Mouse (Mus musculus) kidney, postnatal 25 days (tissue): ENCODE measurements at regions not wholly inside any gene's neighbourhood (a gene's known extent, or its start where the extent isn't known, plus 50 kb on each side); places are given as distances from the start of the nearest gene placed in this dataset.

Source experiments
- DNase-seq, 2 experiments: peaks; one replicate each; pipeline ENCODE4 v3.0.0; 2021; ENCODE audit warnings: mixed read lengths in 2 of 2

DNA sequence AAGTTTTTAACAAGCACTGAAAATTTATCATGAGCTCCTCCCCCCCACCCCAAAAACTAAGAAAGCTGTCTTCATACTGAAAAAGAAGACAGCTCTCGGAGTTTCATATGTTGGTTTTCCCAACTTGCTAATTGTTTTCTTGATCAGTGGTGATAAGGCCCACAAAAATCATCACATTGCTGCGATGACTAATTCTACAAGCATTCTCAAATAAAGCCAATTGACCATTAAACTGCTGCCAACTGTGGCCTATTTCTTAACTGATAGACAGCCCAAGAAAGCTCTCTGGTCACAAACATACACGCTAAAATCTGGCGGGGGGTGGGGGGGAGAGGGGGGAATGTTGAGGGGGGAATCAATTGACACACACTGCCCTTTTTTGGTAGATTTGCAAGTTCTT lies 345.0 kb upstream of the Acvr2a start:
- DNase-seq: no peak

DNA sequence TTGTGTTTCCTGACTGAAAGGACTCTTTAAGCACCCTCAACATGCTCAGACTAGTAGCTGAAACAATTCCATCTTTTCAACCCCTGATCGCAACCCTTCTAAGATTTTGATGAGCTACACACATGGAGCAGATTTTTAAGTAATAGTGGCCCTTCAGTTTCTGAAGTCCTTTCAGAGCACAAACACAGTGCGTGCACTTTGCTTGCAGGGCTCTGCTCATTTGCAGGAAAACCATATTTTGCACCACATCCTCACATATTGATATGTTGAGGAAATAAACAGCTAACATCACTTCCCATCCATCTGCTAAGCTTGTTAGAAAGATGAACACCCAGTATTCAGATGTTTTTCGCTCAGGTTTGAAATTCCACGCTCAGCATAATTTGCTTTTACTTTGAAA lies 344.6 kb upstream of the Acvr2a start:
- no peak for DNase-seq

DNA sequence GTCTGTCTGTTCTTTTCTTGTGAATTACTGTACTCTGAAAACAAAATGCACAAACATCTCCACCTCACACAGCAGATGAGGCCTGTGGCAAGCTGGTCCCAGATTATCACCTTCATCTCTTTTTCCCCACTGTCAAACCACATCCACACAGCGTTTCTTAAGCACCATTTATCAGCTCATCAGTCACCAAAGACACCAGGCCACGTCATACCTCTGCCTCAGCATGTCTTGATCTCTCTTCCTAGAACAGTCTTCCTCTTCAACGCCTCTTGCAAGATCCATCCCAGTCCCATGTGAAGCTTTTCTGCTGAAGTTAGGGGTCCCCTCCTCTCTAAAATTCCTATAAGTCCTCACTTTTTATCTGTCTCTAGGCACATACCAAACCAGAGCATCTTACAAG lies 340.8 kb upstream of the Acvr2a start:
- no peak for DNase-seq

DNA sequence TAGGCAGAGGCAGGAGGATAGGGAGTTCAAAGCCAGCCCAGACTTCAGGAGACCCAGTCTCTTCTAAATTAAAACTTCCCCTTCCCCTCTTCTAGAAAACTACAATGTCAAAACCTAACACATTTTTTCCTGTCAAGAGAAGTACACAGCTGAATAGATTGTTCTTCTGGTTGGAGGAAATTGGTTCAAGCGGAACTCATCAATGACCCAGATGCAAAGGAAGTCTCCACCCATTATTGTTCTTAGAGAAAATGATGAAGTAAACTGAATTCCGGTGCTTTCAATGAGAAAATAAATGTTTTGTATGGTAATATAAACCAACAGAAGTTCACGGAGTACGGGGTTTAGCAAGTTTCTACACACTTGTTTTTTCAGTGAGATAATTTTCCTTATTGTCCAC lies 339.3 kb upstream of the Acvr2a start:
- no peak for DNase-seq

DNA sequence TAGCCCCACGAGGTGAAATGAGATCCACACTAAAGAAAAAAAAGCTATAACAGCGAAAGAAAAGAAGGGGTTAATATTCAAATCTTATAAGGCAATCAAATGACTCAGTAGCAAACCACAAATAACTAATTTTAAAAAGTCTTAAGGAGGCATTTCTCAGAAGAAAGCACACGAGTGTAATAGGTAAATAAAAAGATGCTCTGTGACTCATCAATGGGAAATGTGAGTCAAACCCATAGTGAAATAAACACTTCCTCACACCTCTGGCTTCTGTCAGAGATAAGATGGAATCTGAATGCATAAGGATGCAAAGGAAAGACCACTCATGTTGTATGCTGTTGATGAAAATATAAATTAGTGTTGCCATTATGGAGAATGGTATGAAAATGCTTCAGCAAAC lies 337.1 kb upstream of the Acvr2a start:
- DNase-seq: no peak

DNA sequence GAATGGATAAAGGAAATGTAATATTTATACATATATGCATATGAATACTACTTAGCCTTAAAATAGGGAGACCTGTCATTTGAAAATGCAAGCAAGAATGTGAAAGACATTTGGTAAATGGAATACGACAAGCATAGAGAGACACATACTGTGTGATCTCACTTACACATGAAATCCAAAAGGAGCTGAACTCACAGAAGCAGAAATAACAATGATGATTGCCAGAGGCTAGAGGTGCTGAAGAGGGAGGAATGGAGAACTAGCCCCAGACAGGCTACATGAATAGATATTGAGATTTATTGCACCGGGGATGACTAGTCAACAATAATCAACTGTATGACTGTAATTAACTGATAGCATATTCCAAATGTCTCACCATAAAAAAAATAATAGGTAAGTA lies 336.6 kb upstream of the Acvr2a start:
- DNase-seq: no peak

DNA sequence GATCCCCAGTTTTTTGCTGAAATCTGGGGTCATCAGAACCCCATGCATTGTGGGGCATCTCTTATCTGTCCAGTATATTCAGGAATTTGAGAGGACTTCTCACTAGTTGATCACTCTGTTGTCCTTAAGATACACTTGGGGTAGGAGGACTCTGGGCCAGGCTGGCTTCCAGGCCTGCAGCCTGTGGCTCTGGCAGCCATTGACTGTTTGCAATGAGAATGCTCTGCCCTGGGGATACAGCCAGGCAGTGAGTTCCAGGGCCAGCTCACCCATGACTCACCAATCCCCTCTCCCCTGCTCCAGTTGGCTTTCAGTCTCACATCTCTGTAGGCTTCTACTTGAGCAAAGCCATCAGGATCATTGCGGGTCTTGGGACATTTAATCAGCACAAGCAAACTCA lies 334.3 kb upstream of the Acvr2a start:
- no peak for DNase-seq

DNA sequence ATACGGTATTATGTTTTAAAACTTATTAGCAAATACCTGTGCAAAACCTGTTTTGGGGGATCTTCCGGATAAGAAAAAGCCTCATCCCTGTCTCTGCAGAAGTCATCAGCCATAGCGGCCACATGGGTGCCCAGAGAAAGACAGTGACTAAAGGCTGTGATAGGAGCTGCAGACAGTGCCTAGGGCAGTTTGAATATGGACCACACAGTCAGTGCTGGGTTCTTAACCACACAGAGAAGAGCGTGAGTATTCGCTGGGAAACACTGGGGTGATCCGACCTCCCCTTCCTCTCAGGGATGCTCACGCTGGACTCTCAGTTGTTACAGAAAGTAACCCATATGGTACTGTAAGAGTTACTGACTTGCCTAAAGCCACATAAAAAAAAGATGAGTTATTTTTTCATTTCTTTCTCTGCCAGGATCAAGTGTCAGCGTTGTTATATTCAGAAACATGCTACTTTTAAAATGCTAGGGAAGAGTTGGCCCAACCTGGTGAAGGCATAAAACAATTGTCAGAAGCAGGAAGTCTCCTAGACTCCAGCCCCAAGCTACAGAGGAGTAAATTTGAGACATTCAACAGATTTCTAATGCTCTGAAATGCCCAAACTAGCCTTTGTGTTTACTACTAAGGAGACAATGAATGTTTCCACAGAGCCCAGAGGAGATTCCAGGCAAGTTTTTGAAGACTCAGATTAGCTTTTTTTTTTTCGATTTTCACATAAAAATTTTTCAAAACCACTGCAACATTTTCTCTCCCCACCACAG lies 333.3 kb upstream of the Acvr2a start:
- no peak for DNase-seq

DNA sequence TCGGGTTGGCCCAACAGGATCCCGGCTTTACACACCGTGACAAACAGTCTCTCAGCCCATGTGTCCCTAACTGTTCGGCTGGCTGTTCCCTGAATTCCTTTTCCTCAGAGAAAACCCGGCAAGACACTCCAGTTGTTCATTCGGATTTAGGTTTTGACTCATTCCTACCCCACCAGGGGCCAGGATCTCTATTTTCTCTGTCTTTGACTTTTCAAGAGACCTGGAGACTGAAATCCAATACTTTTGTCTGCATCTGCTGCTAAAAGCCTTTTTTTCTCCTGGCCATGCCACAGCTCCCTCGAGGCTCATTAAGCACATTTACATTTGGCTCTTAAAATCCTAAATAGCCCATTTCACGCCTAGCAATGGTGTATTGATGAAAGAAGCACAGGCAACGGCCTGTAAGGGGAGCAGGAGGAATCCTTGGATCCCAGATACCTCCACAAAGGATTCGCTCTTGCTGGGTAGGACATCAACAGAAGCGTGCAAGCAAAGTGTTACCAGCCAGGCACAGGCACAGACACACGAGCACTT lies 332.6 kb upstream of the Acvr2a start:
- no peak for DNase-seq

DNA sequence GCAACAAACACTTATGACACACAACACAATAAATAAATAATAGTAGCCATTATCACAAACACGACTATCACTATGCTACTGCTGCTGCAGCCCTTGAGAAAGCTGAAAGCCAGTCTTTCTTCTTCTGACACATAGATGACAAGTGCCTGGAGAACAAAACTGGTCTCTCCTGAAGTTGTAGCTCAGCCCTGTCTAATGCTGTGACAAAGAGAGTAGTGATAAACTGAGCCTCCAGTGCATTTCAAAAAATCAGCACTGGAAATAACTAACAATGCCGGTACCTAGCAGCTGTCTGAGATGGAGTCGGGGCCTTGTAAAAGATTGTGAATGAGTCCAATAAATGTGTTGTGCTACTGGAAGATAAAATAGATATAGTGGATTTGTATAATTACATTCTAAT lies 320.3 kb upstream of the Acvr2a start:
- DNase-seq: no peak

DNA sequence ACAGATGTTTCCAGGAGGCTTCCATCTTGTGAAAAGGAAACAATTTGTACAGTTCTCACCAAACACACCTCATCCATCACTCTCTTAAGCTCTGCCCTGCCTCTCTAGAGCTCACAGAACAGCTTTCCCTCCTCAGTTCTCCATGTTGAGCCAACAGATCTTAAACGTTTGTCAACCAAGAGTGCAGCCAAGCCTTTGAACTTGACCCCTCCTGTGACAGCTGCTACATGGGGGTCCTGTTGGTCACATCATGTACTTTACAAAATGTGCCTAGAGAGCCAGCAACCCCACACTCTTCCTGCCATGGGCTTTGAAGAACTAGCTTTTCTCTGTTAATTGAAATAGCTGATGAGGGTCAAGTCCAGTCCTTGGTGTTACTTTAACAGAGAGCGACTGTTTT lies 319.8 kb upstream of the Acvr2a start:
- DNase-seq: peak; percentile 56 to 80

DNA sequence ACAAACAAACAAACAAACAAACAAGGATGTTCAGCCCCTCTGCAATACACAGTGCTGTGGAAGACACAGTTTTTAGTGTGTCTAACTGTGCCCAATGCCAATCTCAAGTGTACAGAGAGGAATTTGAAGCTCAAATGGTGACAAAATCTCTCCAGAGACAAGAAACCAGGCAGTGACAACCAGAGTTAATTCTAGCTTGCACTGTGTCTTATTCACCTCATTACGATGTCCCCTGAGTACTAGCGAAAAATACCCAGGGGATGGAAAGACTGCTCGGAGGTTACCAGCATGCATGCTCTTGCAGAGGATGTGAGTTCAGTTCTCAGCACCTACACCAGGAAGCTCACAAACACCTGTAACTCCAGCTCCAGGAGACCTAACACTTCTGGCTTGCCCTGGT lies 319.3 kb upstream of the Acvr2a start:
- no peak for DNase-seq

DNA sequence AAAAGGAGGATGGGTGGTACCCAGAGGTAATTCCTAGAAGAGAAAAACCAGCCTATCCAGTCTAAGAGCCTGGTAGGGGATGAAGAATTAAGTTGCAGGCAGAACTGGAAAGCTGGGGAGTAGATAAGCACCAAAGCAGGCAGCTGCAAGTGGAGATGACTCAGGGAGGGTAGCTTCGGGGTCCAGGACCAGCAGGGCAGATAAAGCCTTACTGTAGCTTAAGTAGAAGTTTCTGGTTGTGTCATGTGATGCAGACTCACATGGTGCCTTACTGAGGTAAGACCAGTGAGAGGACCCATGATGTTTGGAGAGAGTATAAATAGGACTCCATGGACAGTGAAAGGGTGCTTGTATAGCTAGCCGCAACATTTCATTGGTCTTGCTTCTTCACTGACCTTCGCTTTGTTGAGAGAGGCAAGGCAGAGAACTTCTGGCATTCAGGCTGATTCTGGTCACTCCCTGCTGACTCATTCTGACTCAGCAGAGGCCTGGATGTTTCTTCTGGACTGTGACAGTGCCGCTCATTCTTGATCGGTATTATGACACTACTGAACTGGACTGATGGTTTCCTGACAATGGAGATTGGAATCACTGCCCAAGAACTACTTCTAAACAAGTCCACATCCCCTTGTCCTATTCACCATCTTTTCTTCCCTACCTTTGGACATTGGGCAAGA lies 315.7 kb upstream of the Acvr2a start:
- no peak for DNase-seq

DNA sequence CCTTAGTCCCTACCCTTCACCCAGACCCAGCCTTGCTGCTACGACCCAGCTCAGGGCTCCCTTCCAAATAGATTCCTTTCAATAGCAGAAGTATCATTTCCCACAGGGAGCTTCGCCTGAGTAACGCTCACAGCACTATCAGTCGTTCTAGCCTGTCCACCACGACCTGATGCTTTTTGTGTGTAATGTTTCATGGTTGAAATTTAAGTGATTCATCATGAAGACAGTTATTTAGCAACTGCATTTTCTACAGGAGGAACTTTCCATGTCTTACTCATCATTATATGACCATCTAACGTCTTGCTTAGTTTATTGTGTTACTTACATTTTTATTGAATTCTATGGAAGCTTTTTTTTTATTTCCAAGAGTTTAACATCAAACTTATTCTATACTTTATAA lies 314.5 kb upstream of the Acvr2a start:
- no peak for DNase-seq

DNA sequence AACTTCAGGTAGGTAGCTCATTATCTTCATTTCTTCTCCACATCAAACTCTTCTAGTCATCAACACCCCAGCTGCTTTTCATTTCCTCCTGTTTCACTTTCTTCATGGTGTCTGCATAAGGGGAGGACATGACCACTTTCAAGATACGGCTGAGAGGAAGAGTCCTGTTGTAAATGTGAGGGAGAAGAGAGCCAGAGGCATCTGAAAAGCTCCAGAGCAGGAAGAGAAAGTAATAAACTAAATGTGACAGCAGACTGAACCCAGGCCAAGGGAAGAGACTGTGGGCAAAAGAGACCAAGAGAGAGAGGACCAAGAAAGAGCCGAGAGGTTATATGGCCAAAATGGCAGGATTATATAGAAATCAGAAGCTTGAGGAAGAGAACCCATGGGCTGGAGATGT lies 312.5 kb upstream of the Acvr2a start:
- no peak for DNase-seq

DNA sequence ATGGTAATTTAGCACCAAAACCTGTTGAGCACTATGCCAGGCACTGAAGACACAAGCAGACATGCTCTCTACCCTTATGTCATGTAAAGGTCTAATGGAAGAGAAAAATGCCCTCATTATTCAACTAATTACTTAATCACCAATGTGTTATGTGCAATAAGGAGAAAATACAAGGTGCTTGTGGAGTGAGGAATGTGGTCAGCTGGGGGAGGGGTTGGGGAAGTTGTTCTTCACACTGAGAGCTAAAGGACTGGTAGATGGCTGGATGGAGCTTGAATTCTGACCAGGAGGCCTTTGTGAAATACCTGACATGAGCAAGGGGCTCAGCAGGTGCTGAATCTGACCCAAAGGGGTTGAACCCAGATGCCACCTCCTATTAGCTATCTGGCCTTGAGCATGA lies 300.1 kb upstream of the Acvr2a start:
- no peak for DNase-seq

DNA sequence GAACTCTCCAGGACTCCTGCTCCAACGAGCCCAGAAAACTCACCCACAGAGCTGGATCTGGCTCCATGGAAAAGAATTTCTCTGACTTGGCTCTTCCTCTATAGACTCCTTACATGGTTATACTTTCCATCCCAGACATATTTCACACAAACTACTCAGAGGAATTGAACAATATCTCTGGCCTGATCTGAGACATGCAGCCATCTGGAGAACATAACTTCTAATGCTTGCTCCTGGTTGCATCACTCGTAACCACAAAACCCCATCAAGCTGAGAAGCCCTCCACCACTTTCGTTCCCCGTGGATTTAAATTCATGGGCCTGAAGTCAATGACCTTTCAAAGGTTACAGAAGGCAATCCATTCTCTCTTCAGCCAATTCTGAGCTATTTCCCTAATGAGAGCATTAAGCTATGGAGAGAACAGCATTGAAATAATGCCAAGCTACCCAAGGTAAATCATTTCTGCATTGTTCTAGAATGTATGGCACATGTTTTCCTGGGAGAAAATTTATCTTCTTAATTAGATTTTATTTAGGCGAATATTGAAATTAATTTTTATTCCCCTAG lies 294.0 kb upstream of the Acvr2a start:
- no peak for DNase-seq

DNA sequence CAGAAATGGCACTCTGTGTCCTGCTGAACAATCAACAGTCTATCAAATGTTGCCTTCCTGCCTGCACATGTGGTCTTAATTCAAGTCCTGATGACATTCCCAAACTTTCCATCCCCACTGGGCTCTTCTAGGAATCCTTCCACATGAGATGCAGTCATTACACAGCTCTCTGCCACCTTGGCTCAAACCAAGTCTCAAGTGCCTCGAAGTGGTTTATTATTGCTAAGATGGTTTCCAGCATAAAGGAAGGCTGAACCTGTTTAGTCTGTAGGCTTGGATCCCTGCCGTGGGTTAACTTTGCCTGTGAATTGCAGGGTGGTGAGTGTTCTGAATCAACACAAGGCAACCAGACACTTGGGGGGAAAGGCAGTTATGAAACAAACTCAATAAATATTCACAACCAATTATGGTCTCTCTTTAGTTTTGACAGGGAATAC lies 293.4 kb upstream of the Acvr2a start:
- DNase-seq: no peak

DNA sequence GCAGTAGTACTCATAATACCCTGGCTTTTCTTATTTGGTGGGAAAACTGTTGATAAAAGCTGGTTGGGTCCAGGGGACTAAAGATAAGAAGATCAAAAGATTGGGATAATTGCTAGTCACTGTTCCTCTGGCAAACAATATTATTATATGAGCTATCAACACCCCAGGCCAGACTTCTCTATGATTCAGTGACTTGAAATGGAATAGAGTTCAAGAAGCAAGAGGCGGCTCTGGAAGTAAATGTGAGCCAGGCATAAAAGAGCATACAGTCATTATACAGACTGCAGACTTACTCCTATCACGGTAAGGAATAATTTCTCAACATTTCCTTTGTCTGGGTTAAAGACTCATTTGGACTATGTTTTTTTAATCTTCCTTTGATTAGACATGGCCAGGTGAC lies 278.5 kb upstream of the Acvr2a start:
- DNase-seq: no peak

DNA sequence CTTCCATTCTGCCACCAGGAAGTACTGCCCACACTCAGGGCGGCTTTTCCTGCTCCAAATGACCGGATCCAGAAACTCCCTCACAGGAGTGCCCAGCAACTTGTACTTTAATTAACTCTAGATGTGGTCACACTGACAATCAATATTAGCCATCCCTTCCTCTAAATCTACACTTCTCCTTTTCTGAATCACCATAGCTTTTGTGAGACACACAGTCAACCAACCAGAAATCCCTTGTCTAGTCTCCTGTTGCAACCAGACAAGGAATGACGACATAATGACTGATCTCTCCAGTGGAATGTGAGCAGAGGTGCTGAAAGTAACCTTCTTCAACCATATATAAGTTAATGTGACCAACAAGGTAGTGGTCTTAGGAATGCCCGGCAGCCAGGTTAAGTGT lies 277.0 kb upstream of the Acvr2a start:
- no peak for DNase-seq

DNA sequence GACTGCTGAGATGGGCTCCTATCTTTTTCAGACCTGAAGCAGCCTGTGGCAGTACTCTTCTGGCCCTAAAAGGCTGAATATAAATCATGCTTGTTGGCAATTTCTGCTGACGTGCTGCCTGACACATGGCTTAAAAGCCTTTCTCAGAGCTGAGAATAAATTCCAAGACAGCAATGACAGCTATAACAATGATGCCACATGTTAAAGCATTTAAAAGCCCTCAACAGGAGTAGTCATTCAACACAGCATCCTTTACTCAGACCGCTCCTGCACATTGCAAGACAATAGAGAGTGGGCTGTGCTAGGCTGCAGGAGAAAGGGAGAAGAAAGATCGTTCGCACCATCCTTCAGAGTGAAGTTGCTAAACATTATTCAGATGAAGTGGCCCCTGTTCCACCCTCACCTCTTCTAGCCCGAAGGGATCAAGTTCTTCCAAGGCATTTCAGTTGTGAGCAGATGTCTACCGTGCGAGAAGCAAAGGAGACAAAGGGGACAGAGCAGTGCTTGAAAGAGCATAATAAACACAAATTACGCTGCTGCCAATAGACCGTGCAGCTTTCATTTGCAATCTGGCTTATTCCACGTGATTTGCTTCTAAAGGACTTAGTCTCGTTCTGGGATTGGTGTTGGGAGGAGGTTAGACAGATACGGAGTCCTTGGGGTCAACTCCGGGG lies 275.1 kb upstream of the Acvr2a start:
- DNase-seq: peak in 1 of 2 experiments; percentile 2

DNA sequence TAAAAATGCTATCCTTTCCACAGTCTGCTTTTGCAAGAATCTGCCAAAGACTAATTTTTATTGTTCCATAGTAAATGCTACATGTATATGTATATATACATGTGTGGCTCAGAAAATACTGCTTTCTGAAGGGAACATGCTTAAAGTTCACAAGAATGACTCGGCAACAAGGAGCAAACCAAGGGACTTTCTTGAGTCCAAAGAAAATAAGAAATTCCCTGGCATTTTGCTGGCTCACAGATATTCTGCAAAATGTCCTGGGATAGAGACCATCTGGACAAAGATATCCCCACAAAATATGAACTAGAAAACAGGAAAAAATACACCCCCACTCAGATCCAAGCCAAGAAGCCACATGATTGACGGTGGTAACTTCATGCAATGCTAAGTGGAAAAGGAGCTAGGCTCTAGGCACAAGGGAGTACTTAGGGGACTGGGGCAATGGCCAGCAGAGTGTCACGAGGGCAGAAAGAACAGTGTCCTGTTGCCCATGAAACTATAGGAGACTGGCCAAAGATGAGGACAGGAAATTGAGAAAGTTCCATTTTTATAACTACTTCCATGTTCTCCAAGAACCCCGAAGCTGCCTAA lies 274.3 kb upstream of the Acvr2a start:
- peak; percentile 64 to 84 for DNase-seq

DNA sequence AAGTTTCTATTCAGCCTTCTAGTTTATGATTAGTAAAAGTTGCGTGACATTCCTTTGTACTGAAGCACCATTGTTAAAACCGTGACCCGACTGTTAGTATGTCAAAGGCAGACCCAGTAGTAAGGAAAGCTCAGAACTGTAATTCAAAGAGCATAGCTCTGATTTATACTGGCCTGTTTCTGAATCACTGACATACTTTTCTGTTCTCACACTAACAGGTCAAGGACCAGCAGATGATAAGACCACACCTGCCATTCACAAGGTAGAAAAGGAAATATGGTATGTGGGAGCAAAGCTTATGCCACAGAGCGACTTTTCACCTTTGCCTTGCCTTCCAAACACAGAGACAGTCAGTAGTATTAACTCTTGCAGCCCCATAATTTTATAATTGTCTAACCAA lies 269.5 kb upstream of the Acvr2a start:
- no peak for DNase-seq
